Mouse (Mus musculus): ENCODE data around the gene Igflr1. TPM values are rescaled to one million over a fixed set of nuclear protein-coding genes. Genes with fewer than 3 reads are reported as not detected.

Gene Igflr1
- polyA plus RNA-seq, 1 experiment from 2014 or later, result 3.0 TPM

DNA sequence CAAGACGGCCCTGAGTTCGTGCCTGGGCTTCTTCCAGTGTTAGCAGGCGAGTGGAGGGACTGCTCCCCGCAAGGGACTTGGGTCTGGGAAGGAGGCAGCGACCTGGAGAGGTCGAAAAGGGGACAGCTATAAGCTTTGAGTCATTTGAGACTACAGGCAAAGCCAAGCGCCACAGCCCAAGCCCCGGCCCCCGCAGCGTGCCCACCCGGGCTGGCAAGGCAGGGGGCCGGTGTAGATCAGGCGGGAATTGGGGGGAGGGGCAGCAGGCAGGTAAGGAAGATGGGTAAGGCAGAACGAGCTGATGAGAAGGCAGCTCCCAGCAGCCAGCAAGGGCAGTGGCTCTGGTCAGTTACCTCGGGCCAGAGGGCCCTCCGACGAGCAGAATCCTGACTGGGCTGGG lies 38.8 kb upstream of the Igflr1 start:
- Histone ChIP-seq H3K36me3 (ENCODE audit: insufficient read depth) (peaks cover 80% of the 10 kb centered on the region), H3K9ac (peak overlapping the region; percentile 32), H3K27ac (ENCODE audit: low read depth) (peak overlapping the region; percentile 38; the same call in 1 of the 2 replicates)

DNA sequence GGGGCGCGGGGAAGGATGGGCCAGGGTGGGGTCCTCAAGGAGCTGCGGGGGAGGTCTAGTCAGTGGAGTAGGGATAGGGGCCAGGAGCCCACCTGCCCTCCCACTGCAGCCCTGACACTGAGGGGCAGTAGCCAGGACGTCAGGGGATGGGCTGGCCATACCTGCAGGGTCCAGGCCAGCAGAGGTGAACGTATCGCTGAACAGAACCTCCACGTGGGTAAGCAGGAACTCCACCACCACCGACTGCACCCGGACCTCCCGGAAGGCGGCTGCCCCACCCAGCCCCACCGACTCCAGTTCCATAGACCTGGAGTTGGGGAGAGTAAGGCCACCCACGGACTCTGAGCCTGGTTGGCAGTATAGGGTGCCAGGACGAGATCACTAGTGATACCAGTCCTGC lies 38.2 kb upstream of the Igflr1 start:
- H3K9ac ChIP-seq, result no peak overlapping the region
- no peak for TF ChIP-seq CTCF (IDR thresholded peaks at IDR 0.05; ENCODE audit: low read depth)
- no peaks in the 10 kb centered on the region for H3K9me3 ChIP-seq (ENCODE audit: low read depth, low read length)
- H3K4me3 ChIP-seq (ENCODE audit: low read depth, low read length), result no peak overlapping the region
- DNase-seq (no peak), ATAC-seq (ENCODE audit: insufficient read depth) (no peak)
- H3K4me1 ChIP-seq (ENCODE audit: insufficient read depth), result peaks cover 7% of the 10 kb centered on the region
- H3K27ac ChIP-seq (ENCODE audit: low read depth), result no peak overlapping the region
- H3K4me2 ChIP-seq, result peak overlapping the region; percentile 43; the same call in 1 of the 2 replicates
- 81% methylated on average over 14 of the region's 14 CpGs for WGBS
- peaks cover 85% of the 10 kb centered on the region for H3K36me3 ChIP-seq (ENCODE audit: insufficient read depth)
- no peaks in the 10 kb centered on the region for H3K27me3 ChIP-seq (ENCODE audit: insufficient read depth, low read length)

More for the DNA sequence above, 38.8 kb upstream of the Igflr1 start:
- DNase-seq (no peak), ATAC-seq (ENCODE audit: insufficient read depth) (no peak)
- WGBS, result 25% methylated on average over 17 of the region's 17 CpGs
- TF ChIP-seq CTCF (IDR thresholded peaks at IDR 0.05; ENCODE audit: low read depth), result no peak
- H3K4me3 ChIP-seq (ENCODE audit: low read depth, low read length), result no peak overlapping the region
- peak overlapping the region; percentile 43 for H3K4me2 ChIP-seq
- H3K4me1 ChIP-seq (ENCODE audit: insufficient read depth), result peaks cover 7% of the 10 kb centered on the region
- H3K9me3 ChIP-seq (ENCODE audit: low read depth, low read length), result no peaks in the 10 kb centered on the region
- no peaks in the 10 kb centered on the region for H3K27me3 ChIP-seq (ENCODE audit: insufficient read depth, low read length)

DNA sequence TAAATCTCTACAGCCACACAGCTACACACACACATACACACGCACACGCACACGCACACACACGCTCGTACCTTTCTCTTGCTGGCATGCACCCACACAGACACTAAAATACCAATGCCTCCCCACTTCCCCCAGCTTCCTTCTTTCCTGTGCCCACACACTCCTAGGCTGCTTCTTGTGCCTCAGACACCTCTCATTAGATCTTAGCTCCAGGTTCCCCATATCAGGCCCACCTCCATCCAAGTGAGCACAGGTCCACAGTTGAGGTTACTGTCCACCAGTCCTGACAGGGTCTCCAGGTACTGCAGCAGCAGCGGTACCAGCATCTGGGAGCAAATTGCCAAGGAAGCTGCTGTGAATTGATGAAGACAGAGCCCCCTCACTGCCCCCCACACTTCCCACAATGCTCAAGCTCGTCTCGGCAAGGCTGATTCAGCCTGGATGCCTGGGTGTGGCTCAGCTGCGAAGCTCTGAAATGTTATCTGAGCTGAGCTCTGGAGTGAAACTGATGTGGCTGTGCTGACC lies 33.9 kb upstream of the Igflr1 start:
- Histone ChIP-seq H3K36me3 (ENCODE audit: insufficient read depth) (peaks cover 59% of the 10 kb centered on the region), H3K9me3 (ENCODE audit: low read depth, low read length) (no peaks in the 10 kb centered on the region), H3K4me1 (ENCODE audit: insufficient read depth) (peaks cover 20% of the 10 kb centered on the region), H3K27me3 (ENCODE audit: insufficient read depth, low read length) (no peaks in the 10 kb centered on the region), H3K9ac (no peak overlapping the region), H3K27ac (ENCODE audit: low read depth) (no peak overlapping the region), H3K4me2 (no peak overlapping the region), H3K4me3 (ENCODE audit: low read depth, low read length) (no peak overlapping the region)
- TF ChIP-seq CTCF (IDR thresholded peaks at IDR 0.05; ENCODE audit: low read depth), result no peak
- no peak for DNase-seq
- 78% methylated on average over 9 of the region's 9 CpGs for WGBS
- ATAC-seq (ENCODE audit: insufficient read depth), result no peak

DNA sequence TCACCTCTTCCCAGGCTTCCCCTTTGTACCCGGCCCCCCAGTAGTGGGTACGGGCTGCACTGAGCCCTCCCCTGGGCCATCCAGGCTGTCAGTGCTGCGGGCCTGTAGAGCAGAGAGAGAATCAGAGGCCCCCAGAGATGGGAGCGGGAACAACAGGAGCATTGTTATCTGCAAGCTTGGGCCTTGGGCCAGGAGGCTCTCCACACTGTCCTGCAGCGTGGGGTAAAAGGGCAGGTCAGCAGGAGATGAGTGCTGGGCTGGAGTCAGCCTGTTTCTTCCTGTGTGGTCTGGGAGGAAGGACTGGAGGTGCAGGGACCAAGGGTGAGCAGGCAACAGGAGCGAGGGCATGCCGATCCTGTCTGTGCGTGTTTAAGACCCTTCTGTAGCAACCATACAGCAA lies 32.3 kb upstream of the Igflr1 start:
- H3K4me3 ChIP-seq (ENCODE audit: low read depth, low read length), result no peak overlapping the region
- peak overlapping the region; percentile 13 for H3K9ac ChIP-seq
- no peaks in the 10 kb centered on the region for H3K9me3 ChIP-seq (ENCODE audit: low read depth, low read length)
- H3K36me3 ChIP-seq (ENCODE audit: insufficient read depth), result peaks cover 47% of the 10 kb centered on the region
- H3K4me2 ChIP-seq, result peak overlapping the region; percentile 40; the same call in 1 of the 2 replicates
- H3K27me3 ChIP-seq (ENCODE audit: insufficient read depth, low read length), result no peaks in the 10 kb centered on the region
- ATAC-seq (ENCODE audit: insufficient read depth) (peak; percentile 28; the same call in 1 of the 2 replicates), DNase-seq (peak; percentile 63)
- TF ChIP-seq CTCF (IDR thresholded peaks at IDR 0.05; ENCODE audit: low read depth), result no peak
- WGBS, result 15% methylated on average over 8 of the region's 8 CpGs
- peaks cover 15% of the 10 kb centered on the region; the same call in 1 of the 2 replicates for H3K4me1 ChIP-seq (ENCODE audit: insufficient read depth)
- peak overlapping the region; percentile 22; the same call in 1 of the 2 replicates for H3K27ac ChIP-seq (ENCODE audit: low read depth)

DNA sequence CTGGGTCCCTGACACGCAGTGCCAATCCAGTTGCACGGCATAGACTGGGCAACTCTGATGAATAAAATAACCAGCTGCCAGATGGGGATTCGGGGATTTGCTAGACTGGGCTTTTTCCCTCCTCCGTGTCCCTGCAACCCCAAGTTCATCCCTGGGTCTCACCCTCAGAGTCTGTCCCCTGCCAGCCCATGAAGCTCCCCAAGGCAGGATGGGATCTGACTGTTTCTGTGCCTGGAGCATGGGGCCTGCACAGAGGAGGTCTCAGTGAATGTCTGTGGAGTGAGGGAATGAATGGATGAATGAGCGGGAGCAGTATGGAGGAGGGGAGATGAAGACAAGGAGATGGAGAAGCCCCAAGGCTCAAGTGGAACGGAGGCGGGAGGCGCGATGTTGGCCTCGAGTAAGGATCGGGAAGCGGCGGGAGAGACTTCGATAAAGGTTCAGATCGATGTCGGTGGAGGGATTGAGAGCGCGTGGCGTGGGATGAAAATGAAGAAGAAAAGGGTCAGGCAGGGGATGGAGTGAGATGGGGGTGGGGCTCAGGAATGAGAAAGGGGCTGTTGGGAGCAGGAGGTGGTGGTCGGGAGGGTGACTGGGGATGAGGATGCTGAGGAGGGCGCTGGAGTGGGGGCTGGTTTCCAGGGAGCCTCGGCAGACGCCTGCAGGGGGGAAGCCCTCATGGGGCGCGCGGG lies 31.1 kb upstream of the Igflr1 start:
- Histone ChIP-seq H3K4me2 (peak overlapping the region; percentile 92), H3K9me3 (ENCODE audit: low read depth, low read length) (no peaks in the 10 kb centered on the region), H3K27ac (ENCODE audit: low read depth) (peak overlapping the region; percentile 50), H3K27me3 (ENCODE audit: insufficient read depth, low read length) (no peaks in the 10 kb centered on the region), H3K4me1 (ENCODE audit: insufficient read depth) (peaks cover 15% of the 10 kb centered on the region; the same call in 1 of the 2 replicates), H3K9ac (peak overlapping the region; percentile 69), H3K4me3 (ENCODE audit: low read depth, low read length) (peak overlapping the region; percentile 65), H3K36me3 (ENCODE audit: insufficient read depth) (peaks cover 41% of the 10 kb centered on the region)
- WGBS, result 10% methylated on average over 24 of the region's 26 CpGs
- DNase-seq (peak; percentile 42), ATAC-seq (ENCODE audit: insufficient read depth) (peak; percentile 50; the same call in 1 of the 2 replicates)
- TF ChIP-seq CTCF (IDR thresholded peaks at IDR 0.05; ENCODE audit: low read depth), result no peak

DNA sequence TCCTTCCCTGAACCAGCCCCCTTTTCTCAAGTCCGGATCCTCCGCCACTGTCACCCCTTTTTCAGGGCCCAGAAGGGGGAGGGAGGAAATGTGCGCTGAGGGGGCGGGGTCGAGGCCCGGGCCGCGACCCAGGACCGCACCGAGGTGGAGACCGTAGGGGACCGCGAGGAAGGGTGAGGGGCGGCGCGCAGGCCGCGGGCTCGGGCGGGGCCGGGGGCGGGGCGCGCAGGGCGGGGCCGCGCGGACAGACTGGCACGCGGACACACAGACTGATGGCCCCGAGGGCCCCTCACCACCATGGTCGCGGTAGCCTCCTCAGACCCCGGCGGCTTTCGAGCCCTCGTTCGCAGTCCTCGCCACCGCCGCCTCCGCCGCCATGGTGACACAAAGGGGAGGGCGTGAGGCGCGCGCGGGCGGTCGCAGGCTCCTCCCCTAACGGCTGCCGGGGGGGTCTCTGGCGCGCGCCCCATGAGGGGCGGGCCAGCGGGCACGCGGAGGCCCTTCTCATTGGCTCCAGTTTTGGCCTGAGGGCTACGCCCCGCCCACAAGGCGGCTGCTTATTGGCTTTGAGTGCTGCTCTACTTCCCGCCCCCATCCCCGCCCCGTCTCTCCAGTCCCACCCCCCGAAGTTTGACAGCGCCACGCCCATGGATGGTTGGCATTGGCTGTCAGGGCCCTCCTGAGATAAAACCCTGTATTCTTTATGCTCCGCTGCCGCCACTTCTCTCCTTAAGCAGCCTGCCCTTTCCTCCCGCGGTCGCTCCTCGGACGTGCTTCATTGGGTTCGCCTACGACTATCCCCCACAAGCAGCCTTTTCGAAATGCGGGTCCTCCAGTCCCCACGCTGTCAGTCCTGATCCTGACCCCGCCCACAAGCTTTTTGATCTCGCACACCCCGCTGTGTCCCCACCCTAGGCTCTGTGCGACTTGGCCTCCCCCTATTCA lies 30.3 kb upstream of the Igflr1 start, which contains the start of gene Arhgap33:
TSS of gene Arhgap33 (minus strand) at position 428 of the 945 bp plus-strand sequence.
- H3K27ac ChIP-seq (ENCODE audit: low read depth), result peak within 1 kb of the TSS; percentile 50
- under 1% methylated on average over 68 of the region's 84 CpGs for WGBS

More for the DNA sequence above, 30.3 kb upstream of the Igflr1 start, which contains the start of gene Arhgap33:
- Histone ChIP-seq H3K4me3 (ENCODE audit: low read depth, low read length) (peak within 1 kb of the TSS; percentile 65), H3K4me2 (peak within 1 kb of the TSS; percentile 92), H3K27me3 (ENCODE audit: insufficient read depth, low read length) (no peaks in the 10 kb centered on the region), H3K9me3 (ENCODE audit: low read depth, low read length) (no peaks in the 10 kb centered on the region), H3K4me1 (ENCODE audit: insufficient read depth) (peaks cover 15% of the 10 kb centered on the region; the same call in 1 of the 2 replicates), H3K36me3 (ENCODE audit: insufficient read depth) (peaks cover 40% of the 10 kb centered on the region), H3K9ac (peak within 1 kb of the TSS; percentile 69)
- ATAC-seq (ENCODE audit: insufficient read depth), result peak; percentile 89
- no peak for TF ChIP-seq CTCF (IDR thresholded peaks at IDR 0.05; ENCODE audit: low read depth)
- peak; percentile 99 for DNase-seq
